Mouse (Mus musculus) CH12.LX (cell line): ENCODE data around the gene Baat.

Experiments
- BHLHE40 ChIP-seq: IDR thresholded peaks from 2 replicates; pipeline ENCODE4 v1.6.1; 2011; ENCODE audit warnings: mild to moderate bottlenecking, low read depth, low read length, improper control_type of control experiment
- CTCF ChIP-seq, 2 experiments: IDR thresholded peaks in 1 of 2; conservative IDR thresholded peaks in 1 of 2; 2 replicates each; pipeline ENCODE4 v1.5.1; 2011 to 2012; ENCODE audit warnings: low read depth in 2 of 2, low read length in 2 of 2, improper control_type of control experiment in 1 of 2, inconsistent platforms in 1 of 2, mild to moderate bottlenecking in 1 of 2, moderate library complexity in 1 of 2
- EP300 ChIP-seq: IDR thresholded peaks from 2 replicates; pipeline ENCODE4 v1.6.1; 2011; ENCODE audit warnings: low read length, improper control_type of control experiment
- MYC ChIP-seq: IDR thresholded peaks from 2 replicates; pipeline ENCODE4 v1.6.1; 2011; ENCODE audit warnings: low read depth, mild to moderate bottlenecking, improper control_type of control experiment, low read length
- POLR2A ChIP-seq: IDR thresholded peaks from 2 replicates; pipeline ENCODE4 v1.6.1; 2011; ENCODE audit warnings: low read depth, mild to moderate bottlenecking, improper control_type of control experiment, low read length
- POLR2AphosphoS2 ChIP-seq: IDR thresholded peaks from 2 replicates; pipeline ENCODE4 v1.6.1; 2011; ENCODE audit warnings: low read depth, low read length, improper control_type of control experiment
- USF1 ChIP-seq: IDR thresholded peaks from 2 replicates; pipeline ENCODE4 v1.6.1; 2014; ENCODE audit warnings: low read depth, mild to moderate bottlenecking, inconsistent platforms, low read length, improper control_type of control experiment
- ZNF384 ChIP-seq: IDR thresholded peaks from 2 replicates; pipeline ENCODE4 v1.6.1; 2012; ENCODE audit warnings: low read depth, low read length, improper control_type of control experiment, inconsistent platforms

DNA sequence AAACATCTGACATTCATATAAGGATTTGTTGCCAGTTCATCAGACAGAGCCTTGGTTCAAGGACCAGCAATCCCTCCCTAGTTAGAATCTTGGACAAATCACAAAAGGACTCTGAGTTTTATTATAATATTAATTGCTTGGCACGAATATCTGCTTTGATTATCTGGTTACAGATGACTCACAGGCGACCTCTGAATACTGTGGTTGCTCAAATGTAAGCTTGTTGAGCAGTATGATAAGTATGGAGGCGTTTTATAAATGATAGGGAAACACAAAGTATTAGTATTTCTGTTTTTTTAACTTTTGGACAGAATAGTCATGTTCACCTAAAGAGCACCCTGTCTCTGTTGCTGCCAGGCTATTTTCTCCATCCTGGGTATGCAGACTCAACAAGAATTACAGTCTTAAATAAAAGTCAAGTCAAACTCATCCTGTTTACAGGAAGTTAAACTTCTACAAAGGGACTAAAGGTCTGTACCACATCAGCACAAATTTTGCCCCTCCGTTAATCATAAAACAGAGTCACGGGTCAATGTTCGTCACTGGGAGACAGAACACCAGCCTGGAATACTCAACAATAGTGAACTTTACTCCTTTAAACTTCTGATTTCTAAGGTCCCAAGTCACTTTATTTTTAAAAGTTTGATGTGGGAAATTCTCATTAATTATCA lies 40.7 kb upstream of the Baat start:
- TF ChIP-seq CTCF (conservative IDR thresholded peaks at IDR 0.05 in 1 of 2, IDR thresholded peaks at IDR 0.05 in 1 of 2; ENCODE audit: low read depth in 2 of 2, low read length in 2 of 2): no peak
- TF ChIP-seq POLR2AphosphoS2: no peak
- TF ChIP-seq BHLHE40: no peak
- TF ChIP-seq USF1: no peak
- no peak for TF ChIP-seq POLR2A
- no peak for TF ChIP-seq ZNF384
- no peak for TF ChIP-seq EP300
- no peak for TF ChIP-seq MYC
